Mouse (Mus musculus) lung, postnatal 36 days (tissue): ENCODE measurements around the gene Aqp12.

Experiments used
- DNase-seq: peaks from one replicate; pipeline ENCODE4 v3.0.0; 2022; ENCODE audit warnings: mixed read lengths

The Aqp12 gene

DNA sequence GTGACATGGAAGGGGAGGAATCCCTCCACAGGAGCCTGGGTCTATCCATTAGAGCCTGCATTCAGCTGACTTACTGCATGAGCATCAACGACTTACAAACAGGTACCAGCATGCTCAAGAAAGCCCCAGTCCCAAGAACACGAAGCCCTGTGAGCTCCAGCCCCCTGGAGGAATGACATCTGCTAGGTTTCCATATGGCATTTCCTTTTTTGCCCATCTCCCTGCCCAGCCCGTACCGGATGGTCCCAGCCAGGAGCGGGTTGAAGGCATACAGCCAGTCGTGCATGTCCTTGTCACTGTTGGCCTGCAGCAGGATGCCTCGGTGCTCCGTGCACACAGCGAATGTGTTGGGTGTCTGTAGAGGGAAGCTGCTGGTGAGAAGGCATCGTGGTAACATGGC lies 12.6 kb downstream of the Aqp12 start:
- no peak for DNase-seq

DNA sequence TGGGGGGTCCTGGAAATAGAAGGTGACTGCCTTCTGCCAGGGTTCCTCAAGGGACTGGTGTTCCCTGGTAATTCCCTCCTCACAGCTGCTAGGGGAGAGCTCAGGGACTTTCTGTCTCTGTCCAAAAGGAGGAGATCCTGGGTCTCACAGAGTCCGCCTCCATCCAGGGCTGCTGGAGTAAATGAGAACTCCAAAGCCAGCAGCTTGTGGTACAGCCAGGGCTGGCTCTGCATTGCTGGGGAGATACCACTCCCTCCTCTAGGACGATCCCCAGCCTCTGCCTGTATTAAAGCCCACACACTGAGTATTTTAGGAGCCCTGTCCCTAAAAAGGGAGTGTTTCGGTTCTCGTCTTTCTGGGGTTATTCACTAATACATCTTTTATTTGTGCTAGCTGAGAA lies 14.5 kb downstream of the Aqp12 start:
- DNase-seq, result no peak

DNA sequence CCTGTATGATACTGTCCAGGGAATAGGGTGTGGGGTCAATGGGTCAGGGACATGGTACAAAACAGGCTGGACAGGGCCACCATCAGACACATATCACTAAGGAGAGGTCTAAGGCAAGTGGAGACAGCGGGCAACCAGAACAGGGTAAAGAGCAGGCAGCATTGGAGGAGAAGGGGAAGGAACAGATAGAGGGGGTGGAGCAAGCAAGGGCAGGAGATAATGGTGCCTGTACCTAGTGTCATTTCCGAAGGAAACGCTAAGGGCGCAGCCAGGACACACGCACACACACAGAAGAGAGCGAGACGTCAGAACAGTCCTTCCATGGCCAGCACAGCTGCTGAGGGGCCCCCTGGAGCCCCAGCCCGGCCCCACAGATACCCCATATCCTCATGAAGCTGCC lies 20.5 kb downstream of the Aqp12 start:
- DNase-seq, result no peak

DNA sequence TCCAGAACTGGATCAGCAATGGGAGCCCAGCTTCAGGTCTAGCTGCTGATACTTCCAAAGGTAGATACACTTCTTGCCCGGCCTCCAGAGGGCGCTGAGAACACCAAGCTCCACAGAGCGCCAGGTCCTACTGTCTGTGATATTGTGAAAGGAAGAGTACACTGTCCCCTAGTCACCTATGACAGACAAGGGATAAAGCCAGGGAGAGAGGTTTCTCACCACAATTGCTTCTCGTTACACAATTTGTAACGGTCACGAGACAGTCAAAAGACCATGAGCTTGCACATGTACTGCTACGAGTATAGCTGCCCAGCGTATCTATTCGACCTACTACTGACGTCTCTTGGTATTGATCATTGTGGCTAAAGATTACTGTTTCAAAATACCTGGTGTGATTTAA lies 23.3 kb downstream of the Aqp12 start:
- peak; percentile 52 for DNase-seq

GRCm38 (mm10) chr1:93030060-93030459 lies 23.9 kb downstream of the Aqp12 start:
- no peak for DNase-seq

DNA sequence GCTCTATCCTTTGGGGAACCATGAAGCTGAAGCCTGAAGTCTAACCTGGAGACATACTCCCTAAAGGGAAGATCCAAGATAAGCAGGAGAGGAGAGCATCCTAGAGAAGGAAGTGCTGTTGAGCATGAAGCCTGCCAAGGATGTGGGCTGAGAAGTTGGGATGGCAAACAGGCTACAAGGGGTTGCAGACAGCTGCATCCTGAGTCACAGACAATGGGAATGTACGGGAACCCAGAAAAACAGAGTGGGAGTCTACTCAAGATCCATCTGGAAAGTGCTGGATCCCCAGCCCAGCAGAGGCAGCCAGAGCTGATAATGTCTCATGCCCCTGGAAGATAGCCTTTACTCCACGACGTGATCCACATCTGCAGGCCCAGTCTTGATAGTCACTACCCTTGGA lies 25.1 kb downstream of the Aqp12 start:
- DNase-seq, result no peak

DNA sequence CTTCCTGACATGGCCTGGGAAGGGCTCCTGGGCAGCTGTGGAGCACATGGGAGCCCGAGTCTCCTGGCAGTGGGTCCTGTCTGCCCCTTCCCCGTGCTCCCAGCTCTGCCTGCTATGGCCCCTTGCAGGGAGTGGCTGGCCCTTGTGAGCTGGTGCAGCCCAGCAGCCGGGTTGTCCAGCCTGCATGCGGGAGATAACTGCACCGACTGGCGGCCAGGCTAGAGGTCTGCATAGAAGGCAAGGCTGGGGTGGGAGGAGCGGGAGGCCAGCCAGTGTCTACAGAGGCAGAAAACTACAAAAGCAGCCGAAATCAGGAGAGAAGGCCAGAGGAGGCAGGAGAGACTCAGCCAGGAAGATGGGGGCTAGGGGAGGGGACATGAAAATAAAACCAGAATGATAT lies 27.9 kb downstream of the Aqp12 start:
- DNase-seq, result no peak

DNA sequence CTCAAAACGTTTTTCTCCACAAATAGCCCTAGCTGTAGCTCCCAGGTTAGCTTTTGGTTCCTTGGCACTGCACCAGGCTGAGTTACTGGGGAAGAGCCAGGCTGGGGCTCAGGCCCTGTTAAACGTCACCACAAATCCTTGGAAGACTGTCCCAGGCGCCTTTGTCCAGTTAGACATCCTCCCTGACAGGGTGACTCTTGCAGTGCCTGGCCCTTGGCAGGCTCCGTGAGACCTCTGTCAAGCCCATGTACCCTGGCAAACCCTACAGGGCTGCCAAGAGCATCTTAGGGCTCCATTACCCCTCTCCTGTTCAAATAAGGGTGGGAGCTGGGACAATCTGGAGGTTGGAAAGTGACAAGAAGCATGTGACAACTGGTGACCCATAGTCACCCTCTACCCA lies 29.8 kb downstream of the Aqp12 start:
- no peak for DNase-seq

- DNase-seq, result no peak
Measured at GRCm38 (mm10) chr1:93046153-93046789, 40.1 kb downstream of the Aqp12 start.

DNA sequence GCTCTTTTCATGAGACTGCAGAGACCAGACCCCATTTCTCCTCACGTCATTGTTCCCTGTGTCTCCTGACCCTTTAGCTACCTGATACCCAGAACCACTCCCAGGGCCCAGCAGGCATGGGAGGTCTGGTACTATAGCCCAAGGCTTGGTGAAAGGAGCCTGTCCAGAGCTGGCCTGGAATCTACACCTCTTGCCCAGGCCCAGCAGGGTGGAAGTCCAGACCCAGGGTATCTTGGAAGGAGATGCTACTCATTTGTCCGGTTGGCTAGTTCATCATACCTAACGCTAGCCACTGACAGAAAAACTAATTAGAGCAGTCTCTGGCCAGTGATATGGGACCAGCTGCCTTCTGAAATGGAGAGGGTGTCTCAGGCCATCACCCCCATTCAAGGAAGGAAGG lies 43.9 kb downstream of the Aqp12 start:
- DNase-seq, result no peak

DNA sequence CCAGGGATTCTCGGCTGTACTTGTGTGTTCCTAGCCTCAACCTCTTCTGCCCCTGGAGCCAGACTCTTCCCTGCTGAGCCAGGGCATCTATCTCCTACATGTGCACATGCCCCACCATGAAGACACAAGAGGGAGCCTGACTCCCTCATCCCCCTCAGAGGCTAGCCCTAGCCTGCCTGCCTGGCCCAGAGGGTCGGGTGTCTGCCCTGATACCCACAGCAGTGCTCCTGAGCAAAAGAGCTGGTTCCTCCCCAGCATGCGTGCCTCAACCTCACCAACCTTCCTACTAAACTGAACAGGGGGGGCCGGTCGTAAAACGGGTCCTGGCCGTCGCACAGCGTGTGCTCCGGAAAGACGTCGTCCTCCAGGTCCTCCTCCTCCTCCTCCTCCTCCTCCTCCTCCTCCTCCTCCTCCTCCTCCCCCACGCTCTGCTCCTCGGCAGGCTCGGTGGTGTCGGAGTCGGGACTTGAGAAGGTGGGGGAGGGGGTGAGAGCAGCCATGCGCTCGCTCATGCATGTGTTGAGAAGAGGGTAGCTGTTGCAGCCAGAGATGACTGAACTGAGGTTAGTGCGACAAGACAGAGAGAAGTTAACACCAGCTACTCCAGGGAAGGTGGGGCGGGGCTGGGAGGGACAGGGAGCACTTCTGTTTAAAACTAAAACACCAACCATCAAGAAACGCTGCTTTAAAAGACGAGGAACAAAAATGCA lies 45.1 kb downstream of the Aqp12 start:
- no peak for DNase-seq
